Mouse (Mus musculus): ENCODE data around the gene Cfap73. TPM values are rescaled to one million over a fixed set of nuclear protein-coding genes. Genes with fewer than 3 reads are reported as not detected.

The Cfap73 gene
- polyA plus RNA-seq, 1 experiment from 2014 or later: not detected

DNA sequence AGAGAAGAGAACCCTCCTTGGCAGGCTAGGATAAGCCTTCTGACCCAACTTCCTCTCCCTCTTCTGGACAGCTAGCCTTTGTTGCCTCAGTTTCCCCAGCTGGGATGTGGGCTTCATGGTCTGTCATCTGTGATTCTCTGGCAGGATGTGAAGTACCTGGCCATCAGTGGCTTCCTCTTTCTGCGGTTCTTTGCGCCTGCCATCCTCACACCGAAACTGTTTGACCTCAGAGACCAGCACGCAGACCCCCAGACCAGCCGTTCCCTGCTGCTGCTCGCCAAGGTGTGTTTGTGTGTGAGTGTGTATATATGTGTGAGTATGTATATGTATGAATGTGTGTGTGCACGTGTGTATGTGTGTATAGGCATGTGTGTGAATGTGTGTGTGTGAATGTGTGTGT is 36.1 kb upstream of the Cfap73 start:
- Histone ChIP-seq H3K4me2 (replicated peaks; ENCODE audit: low read depth, low read length) (no peak overlapping the region), H3K27ac (ENCODE audit: low read depth, low read length) (no peak overlapping the region), H3K4me1 (ENCODE audit: control insufficient read depth, insufficient read depth, low read length) (no peaks in the 10 kb centered on the region), H3K4me3 (ENCODE audit: low read length) (no peak overlapping the region), H3K9ac (ENCODE audit: low read depth, low read length) (no peak overlapping the region), H3K9me3 (ENCODE audit: control insufficient read depth, low read length) (no peaks in the 10 kb centered on the region), H3K27me3 (ENCODE audit: control insufficient read depth, insufficient read depth, low read length) (no peaks in the 10 kb centered on the region; the same call in 1 of the 2 replicates), H3K36me3 (ENCODE audit: control insufficient read depth, insufficient read depth, low read length) (no peaks in the 10 kb centered on the region)
- no peak for ATAC-seq (ENCODE audit: low FRiP score, low TSS enrichment)
- 88% methylated on average over 7 of the region's 7 CpGs for WGBS

DNA sequence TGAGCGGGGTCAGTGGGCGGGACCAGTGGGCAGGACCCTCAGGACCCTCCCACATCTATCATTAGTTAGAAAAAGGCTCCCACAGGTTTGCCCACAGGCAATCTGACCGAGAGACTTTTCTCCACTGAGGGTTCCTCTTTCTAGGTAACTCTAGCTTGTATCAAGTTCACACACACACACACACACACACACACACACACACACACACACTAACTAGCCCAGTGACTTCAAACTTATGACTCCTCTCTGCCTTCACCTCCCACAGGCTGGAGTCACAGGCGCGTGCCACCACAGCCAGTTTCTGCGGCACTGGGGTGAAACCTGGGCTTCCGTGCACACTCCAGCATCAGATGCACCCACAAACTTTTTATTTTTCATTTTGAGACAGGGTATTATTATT is 34.7 kb upstream of the Cfap73 start:
- Histone ChIP-seq H3K9ac (ENCODE audit: low read depth, low read length) (no peak overlapping the region), H3K36me3 (ENCODE audit: control insufficient read depth, insufficient read depth, low read length) (no peaks in the 10 kb centered on the region), H3K4me3 (ENCODE audit: low read length) (no peak overlapping the region), H3K4me2 (replicated peaks; ENCODE audit: low read depth, low read length) (no peak overlapping the region), H3K27ac (ENCODE audit: low read depth, low read length) (no peak overlapping the region), H3K4me1 (ENCODE audit: control insufficient read depth, insufficient read depth, low read length) (no peaks in the 10 kb centered on the region), H3K27me3 (ENCODE audit: control insufficient read depth, insufficient read depth, low read length) (no peaks in the 10 kb centered on the region; the same call in 1 of the 2 replicates), H3K9me3 (ENCODE audit: control insufficient read depth, low read length) (no peaks in the 10 kb centered on the region)
- ATAC-seq (ENCODE audit: low FRiP score, low TSS enrichment): no peak
- WGBS: 70% methylated on average over 7 of the region's 7 CpGs

DNA sequence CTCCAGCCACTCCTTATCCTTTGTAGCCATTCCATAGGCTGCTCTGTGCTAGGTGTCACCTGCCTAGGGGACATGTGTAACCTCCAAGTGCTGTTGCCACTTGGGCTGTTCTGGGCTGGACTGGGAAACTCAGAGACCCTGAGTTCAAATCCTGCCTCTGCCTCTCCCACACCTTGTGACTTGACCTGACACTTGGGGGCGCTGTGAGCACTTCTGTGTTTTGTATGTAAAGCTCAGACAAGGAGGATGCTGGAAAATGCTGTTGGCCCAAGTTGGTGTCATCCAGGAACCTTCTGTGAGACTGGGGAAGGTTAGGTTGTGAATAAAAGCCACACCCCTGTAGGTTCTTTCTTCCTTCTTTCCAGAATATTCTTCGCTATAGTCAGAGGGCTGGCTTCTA is 30.9 kb upstream of the Cfap73 start:
- H3K9ac ChIP-seq (ENCODE audit: low read depth, low read length): no peak overlapping the region
- H3K4me2 ChIP-seq (replicated peaks; ENCODE audit: low read depth, low read length): no peak overlapping the region
- ATAC-seq (ENCODE audit: low FRiP score, low TSS enrichment): no peak
- no peak overlapping the region for H3K4me3 ChIP-seq (ENCODE audit: low read length)
- no peak overlapping the region for H3K27ac ChIP-seq (ENCODE audit: low read depth, low read length)
- H3K4me1 ChIP-seq (ENCODE audit: control insufficient read depth, insufficient read depth, low read length): no peaks in the 10 kb centered on the region
- H3K36me3 ChIP-seq (ENCODE audit: control insufficient read depth, insufficient read depth, low read length): no peaks in the 10 kb centered on the region
- no peaks in the 10 kb centered on the region; the same call in 1 of the 2 replicates for H3K27me3 ChIP-seq (ENCODE audit: control insufficient read depth, insufficient read depth, low read length)
- no peaks in the 10 kb centered on the region for H3K9me3 ChIP-seq (ENCODE audit: control insufficient read depth, low read length)
- WGBS: 56% methylated on average over 2 of the region's 2 CpGs

DNA sequence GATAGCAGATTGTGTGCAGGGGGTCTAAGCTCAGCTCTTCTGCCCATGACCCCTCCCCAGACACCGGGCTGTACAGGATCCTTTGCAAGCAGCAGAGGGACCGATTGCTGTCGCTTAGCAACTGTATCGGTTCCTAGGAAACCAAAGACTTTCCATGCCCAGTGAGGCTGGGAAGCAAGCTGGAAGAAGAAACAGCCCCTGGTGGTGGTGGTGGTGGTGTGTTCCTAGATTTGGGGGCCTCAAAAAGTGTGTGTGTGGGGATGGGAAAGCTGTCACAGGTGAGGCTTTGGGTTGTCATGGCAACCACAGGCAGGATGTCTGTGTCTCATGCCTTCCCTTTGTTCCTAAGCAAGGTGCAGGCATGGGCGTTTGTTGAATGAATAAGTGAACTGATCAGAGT is 26.8 kb upstream of the Cfap73 start:
- 57% methylated on average over 5 of the region's 5 CpGs for WGBS
- H3K4me2 ChIP-seq (replicated peaks; ENCODE audit: low read depth, low read length): no peak overlapping the region
- no peak for ATAC-seq (ENCODE audit: low FRiP score, low TSS enrichment)
- no peak overlapping the region for H3K4me3 ChIP-seq (ENCODE audit: low read length)
- H3K27ac ChIP-seq (ENCODE audit: low read depth, low read length): no peak overlapping the region
- H3K9me3 ChIP-seq (ENCODE audit: control insufficient read depth, low read length): no peaks in the 10 kb centered on the region
- no peaks in the 10 kb centered on the region for H3K27me3 ChIP-seq (ENCODE audit: control insufficient read depth, insufficient read depth, low read length)
- no peak overlapping the region for H3K9ac ChIP-seq (ENCODE audit: low read depth, low read length)
- no peaks in the 10 kb centered on the region for H3K4me1 ChIP-seq (ENCODE audit: control insufficient read depth, insufficient read depth, low read length)
- H3K36me3 ChIP-seq (ENCODE audit: control insufficient read depth, insufficient read depth, low read length): no peaks in the 10 kb centered on the region

DNA sequence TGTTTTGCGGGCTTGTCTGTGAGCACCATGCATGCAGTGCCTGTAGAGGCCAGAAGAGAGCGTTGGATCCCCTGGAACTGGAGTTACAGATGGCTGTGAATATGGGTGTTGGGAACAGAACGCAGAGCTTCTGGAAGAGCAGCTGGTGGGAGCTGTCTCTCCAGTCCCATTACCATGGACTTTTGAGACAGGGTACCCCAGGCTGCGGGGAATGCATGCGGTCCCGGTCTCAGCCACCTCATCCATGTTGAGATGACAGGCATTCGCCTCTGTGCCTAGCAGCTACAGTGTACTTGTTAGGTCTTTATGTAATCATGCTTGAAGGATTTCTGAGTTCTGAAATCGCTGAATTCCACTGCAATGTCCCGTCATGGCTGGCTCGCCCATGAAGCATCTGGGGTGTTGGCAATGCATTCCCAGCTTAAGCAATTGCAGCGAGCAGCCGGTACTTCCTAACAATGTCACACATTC is 22.3 kb upstream of the Cfap73 start:
- ATAC-seq (ENCODE audit: low FRiP score, low TSS enrichment): no peak
- 86% methylated on average over 12 of the region's 12 CpGs for WGBS

DNA sequence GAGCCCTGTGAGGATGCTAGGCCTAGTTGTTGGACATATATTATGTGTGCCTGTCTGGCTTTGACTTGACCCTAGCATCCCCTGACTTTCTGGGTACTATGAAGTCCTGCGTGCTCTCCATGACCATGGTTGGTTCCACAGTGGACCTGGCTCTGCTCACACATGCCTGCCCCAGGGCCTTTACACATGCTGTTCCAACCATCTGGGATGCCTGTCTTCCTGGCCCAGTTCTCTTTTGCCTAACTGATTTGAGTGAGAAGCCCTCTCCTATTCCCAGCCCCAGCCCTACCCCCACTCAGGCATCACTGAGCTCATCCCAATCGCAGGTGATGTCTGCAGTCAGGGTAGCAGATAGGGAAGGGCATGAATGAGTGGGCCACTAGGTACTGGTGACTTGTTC is 19.8 kb upstream of the Cfap73 start:
- Histone ChIP-seq H3K4me1 (ENCODE audit: control insufficient read depth, insufficient read depth, low read length) (peaks cover 3% of the 10 kb centered on the region; the same call in 1 of the 2 replicates), H3K4me3 (ENCODE audit: low read length) (no peak overlapping the region), H3K27me3 (ENCODE audit: control insufficient read depth, insufficient read depth, low read length) (peaks cover 15% of the 10 kb centered on the region), H3K36me3 (ENCODE audit: control insufficient read depth, insufficient read depth, low read length) (no peaks in the 10 kb centered on the region), H3K27ac (ENCODE audit: low read depth, low read length) (no peak overlapping the region), H3K9me3 (ENCODE audit: control insufficient read depth, low read length) (no peaks in the 10 kb centered on the region), H3K9ac (ENCODE audit: low read depth, low read length) (no peak overlapping the region), H3K4me2 (replicated peaks; ENCODE audit: low read depth, low read length) (no peak overlapping the region)
- no peak for ATAC-seq (ENCODE audit: low FRiP score, low TSS enrichment)
- 89% methylated on average over 2 of the region's 2 CpGs for WGBS

More for the DNA sequence above, 22.3 kb upstream of the Cfap73 start:
- no peak overlapping the region for H3K27ac ChIP-seq (ENCODE audit: low read depth, low read length)
- no peak overlapping the region for H3K9ac ChIP-seq (ENCODE audit: low read depth, low read length)
- no peaks in the 10 kb centered on the region for H3K9me3 ChIP-seq (ENCODE audit: control insufficient read depth, low read length)
- H3K27me3 ChIP-seq (ENCODE audit: control insufficient read depth, insufficient read depth, low read length): no peaks in the 10 kb centered on the region
- H3K4me3 ChIP-seq (ENCODE audit: low read length): no peak overlapping the region
- H3K4me2 ChIP-seq (replicated peaks; ENCODE audit: low read depth, low read length): no peak overlapping the region
- H3K4me1 ChIP-seq (ENCODE audit: control insufficient read depth, insufficient read depth, low read length): no peaks in the 10 kb centered on the region
- no peaks in the 10 kb centered on the region for H3K36me3 ChIP-seq (ENCODE audit: control insufficient read depth, insufficient read depth, low read length)

DNA sequence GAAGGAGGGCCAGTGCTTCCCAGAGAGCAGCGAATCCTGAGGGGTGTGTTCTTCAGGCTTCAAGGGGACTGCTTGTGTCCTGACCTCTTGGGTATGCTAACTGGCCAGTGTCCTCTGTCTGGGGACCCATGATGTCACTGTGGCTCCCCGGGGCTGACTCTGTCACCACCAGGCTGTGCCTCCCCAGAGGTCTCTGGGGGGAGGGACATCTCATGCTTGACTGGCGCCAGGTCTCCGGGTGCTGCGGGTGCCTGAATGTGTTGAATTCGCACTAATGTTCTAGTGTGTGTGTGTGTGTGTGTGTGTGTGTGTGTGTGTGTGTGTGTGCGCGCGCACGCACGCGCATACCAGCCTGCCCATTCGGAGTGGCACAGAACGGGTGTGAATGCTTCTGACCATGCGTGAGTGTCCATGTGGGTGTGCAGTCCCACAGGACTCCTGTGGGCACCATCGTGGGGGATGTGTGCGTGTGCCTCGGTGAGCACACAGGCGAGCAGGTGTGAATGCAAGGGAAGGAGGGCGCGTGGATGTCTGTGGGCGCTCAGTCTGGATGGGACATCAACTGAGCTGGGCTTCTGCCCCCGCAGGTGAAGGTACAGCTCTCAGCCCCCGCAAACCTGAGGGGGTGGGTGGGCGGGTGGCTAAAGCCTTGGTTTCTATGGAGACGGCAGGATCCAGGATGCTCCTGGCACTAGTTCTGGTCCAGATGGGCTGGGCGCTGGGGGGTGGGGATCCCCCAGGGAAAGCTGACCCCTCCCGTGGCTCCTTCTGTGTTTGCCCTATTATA is 19.1 kb upstream of the Cfap73 start:
- no peaks in the 10 kb centered on the region for H3K9me3 ChIP-seq (ENCODE audit: control insufficient read depth, low read length)
- no peaks in the 10 kb centered on the region for H3K36me3 ChIP-seq (ENCODE audit: control insufficient read depth, insufficient read depth, low read length)
- no peak overlapping the region for H3K9ac ChIP-seq (ENCODE audit: low read depth, low read length)
- 78% methylated on average over 28 of the region's 28 CpGs for WGBS
- ATAC-seq (ENCODE audit: low FRiP score, low TSS enrichment): no peak
- no peak overlapping the region for H3K4me3 ChIP-seq (ENCODE audit: low read length)
- peaks cover 10% of the 10 kb centered on the region for H3K4me1 ChIP-seq (ENCODE audit: control insufficient read depth, insufficient read depth, low read length)
- H3K27ac ChIP-seq (ENCODE audit: low read depth, low read length): no peak overlapping the region
- H3K27me3 ChIP-seq (ENCODE audit: control insufficient read depth, insufficient read depth, low read length): peaks cover 21% of the 10 kb centered on the region
- H3K4me2 ChIP-seq (replicated peaks; ENCODE audit: low read depth, low read length): no peak overlapping the region

DNA sequence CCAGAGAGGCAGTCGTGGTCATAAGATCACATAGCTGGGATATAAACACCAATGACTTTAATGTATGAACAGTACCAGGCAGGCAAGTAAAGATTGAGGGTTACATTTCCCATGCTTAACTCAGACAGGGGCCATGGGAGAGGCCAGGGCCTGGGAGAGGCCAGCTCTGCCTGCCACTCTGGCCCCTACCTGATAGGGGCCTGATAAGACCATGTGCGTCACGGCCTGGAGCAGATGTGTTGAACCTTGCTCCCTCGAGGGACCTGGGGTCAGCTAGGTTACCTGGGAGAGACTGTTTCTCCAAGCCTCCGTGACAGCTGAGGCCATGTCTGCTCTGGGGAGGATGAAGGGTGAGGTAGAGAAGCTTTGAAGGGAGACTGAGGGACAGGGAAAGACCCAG is 17.2 kb upstream of the Cfap73 start:
- H3K4me3 ChIP-seq (ENCODE audit: low read length): no peak overlapping the region
- no peaks in the 10 kb centered on the region for H3K36me3 ChIP-seq (ENCODE audit: control insufficient read depth, insufficient read depth, low read length)
- no peak overlapping the region for H3K27ac ChIP-seq (ENCODE audit: low read depth, low read length)
- 47% methylated on average over 5 of the region's 5 CpGs for WGBS
- H3K4me1 ChIP-seq (ENCODE audit: control insufficient read depth, insufficient read depth, low read length): peaks cover 10% of the 10 kb centered on the region
- H3K9me3 ChIP-seq (ENCODE audit: control insufficient read depth, low read length): no peaks in the 10 kb centered on the region
- no peak for ATAC-seq (ENCODE audit: low FRiP score, low TSS enrichment)
- peaks cover 28% of the 10 kb centered on the region for H3K27me3 ChIP-seq (ENCODE audit: control insufficient read depth, insufficient read depth, low read length)
- H3K4me2 ChIP-seq (replicated peaks; ENCODE audit: low read depth, low read length): no peak overlapping the region
- no peak overlapping the region for H3K9ac ChIP-seq (ENCODE audit: low read depth, low read length)

DNA sequence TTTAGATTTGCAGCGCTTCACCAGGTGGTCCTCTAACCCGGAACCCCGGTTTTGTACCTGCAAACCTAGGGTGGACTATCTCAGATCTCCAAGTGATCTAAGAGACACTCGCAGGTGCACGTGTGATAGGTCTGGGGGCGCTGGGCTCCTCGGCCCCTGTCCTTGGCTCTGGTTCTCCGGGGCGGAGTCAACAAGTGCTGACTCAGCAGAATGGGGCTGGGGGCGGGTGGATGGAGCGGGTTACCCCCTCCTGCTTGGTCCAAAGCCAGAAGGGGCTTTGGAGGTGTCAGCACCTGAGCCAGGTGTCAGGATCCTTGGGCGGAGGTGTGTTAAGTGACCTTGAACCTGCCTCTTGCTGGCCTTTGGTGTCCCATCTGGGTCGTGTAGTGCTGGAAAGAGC is 15.9 kb upstream of the Cfap73 start:
- no peak for ATAC-seq (ENCODE audit: low FRiP score, low TSS enrichment)
- WGBS: 24% methylated on average over 13 of the region's 13 CpGs

More for the DNA sequence above, 15.9 kb upstream of the Cfap73 start:
- H3K4me2 ChIP-seq (replicated peaks; ENCODE audit: low read depth, low read length): no peak overlapping the region; the same call in 1 of the 2 replicates
- peaks cover 10% of the 10 kb centered on the region for H3K4me1 ChIP-seq (ENCODE audit: control insufficient read depth, insufficient read depth, low read length)
- no peak overlapping the region for H3K9ac ChIP-seq (ENCODE audit: low read depth, low read length)
- H3K9me3 ChIP-seq (ENCODE audit: control insufficient read depth, low read length): no peaks in the 10 kb centered on the region
- H3K27me3 ChIP-seq (ENCODE audit: control insufficient read depth, insufficient read depth, low read length): peaks cover 28% of the 10 kb centered on the region
- H3K36me3 ChIP-seq (ENCODE audit: control insufficient read depth, insufficient read depth, low read length): no peaks in the 10 kb centered on the region
- no peak overlapping the region for H3K4me3 ChIP-seq (ENCODE audit: low read length)
- H3K27ac ChIP-seq (ENCODE audit: low read depth, low read length): no peak overlapping the region

All from kidney, embryonic 14.5 days (tissue).